In the genomic region with DNA sequence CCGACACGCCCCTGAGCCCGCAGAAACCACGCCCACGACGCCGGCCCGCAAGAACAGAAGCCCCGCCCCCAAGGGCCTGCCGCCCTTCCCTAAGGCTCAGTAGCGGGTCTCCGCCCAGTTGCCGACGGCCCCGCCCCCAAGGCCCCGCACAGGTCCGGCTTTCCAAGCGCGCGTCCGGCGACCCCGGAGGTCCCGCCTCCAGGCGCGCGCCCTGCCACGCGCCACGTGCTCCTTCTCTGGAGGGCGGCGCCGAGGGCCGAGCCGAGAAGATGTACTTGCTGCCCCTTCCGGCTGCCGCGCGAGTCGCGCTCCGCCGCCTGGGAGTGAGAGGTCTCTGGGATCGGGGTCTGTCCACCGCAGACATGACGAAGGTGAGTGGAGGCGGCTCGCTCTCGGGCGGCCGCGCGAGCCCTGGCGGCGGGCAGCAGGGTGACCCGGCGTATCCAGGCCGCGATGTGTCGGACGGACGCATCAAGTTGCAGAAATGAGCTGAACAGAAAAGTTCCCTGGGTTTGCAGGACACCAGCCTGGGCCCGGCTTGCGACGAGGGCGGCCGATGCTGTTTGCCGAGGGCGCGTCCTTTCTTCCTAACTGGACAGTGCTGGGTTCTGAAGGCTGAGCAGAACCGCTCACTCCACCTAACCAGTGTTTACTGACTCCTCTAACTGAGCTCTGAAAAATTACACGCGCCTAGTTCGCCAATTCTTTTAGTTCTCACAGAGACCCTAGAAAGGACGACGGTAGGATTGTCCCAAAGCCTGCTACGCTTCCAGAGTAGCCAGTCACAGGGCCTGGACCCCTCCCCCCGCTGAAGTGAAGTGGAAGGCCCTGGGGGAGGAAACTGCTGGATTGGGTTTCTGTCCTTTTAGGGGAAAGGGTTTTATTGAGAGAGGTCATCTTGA, we compare ENCODE assay signal across 8 mouse cellular contexts. TPM values are rescaled to one million over a fixed set of nuclear protein-coding genes. Genes with fewer than 3 reads are reported as not detected.
DNase-seq lines count a peak whose midpoint lies in the region; ATAC-seq lines count a peak whose summit lies in the region.

TSS of gene Lap3 (plus strand) at position 184 of the 902 bp plus-strand sequence.

- H3K4me3 ChIP-seq in hindbrain, embryonic 12.5 days, result peak within 1 kb of the TSS; percentile 63

- H3K4me1 ChIP-seq in hindbrain, embryonic 12.5 days, result 0 out of 2 replicates have a peak, but pooled peaks cover 11% of the 10 kb centered on the region

- peak within 1 kb of the TSS; percentile 73 for H3K9ac ChIP-seq in hindbrain, embryonic 12.5 days

- peak; percentile 96 for ATAC-seq in hindbrain, embryonic 12.5 days (ENCODE audit: low FRiP score)

- peak; percentile 99 for DNase-seq in Muller cell, postnatal 12 days (ENCODE audit: inconsistent ontology term)
- DNase-seq in cerebellum, adult 9-11 months, result peak; percentile 98
- DNase-seq in frontal cortex, postnatal 10 days (ENCODE audit: low spot score in 2 of 2), result peak; percentile 96 to 98
- DNase-seq in layer of hippocampus, postnatal 14 days (ENCODE audit: low spot score in 2 of 2), result peak; percentile 95 to 98
- DNase-seq in lung, postnatal 14 days, result peak; percentile 100
- DNase-seq in retina, adult 2 months (ENCODE audit: low read depth, low spot score), result peak; percentile 90
- peak; percentile 98 for DNase-seq in thymus, postnatal 36 days

- H3K27me3 ChIP-seq in hindbrain, embryonic 12.5 days, result peaks cover 3% of the 10 kb centered on the region; the same call in 1 of the 2 replicates

- peaks cover 5% of the 10 kb centered on the region for H3K36me3 ChIP-seq in hindbrain, embryonic 12.5 days

- WGBS in hindbrain, embryonic 12.5 days, result under 1% methylated on average over 76 of the region's 78 CpGs

- no peaks in the 10 kb centered on the region for H3K9me3 ChIP-seq in hindbrain, embryonic 12.5 days (replicated peaks)

- peak within 1 kb of the TSS; percentile 35; the same call in 1 of the 2 replicates for H3K27ac ChIP-seq in hindbrain, embryonic 12.5 days

- peak within 1 kb of the TSS; percentile 70 for H3K4me2 ChIP-seq in hindbrain, embryonic 12.5 days (replicated peaks)

RNA-seq across cellular contexts. Expression of gene Lap3, which starts in this region (rescaled TPM):
- 57.3 and 58.8 TPM in 2 replicates for polyA plus RNA-seq in hindbrain, embryonic 12.5 days (2016; fragmentation: Nextera tagmentation; extraction: Ambion mirVana)
- 10 to 100 TPM; 45.8 to 51.5 TPM for total RNA-seq in layer of hippocampus, postnatal 14 days (2021)

Comparison
In these comparisons a context has a peak if more than half of its experiments do, and no peak if none do; other contexts are left out.
1. Peak in every context shown above with its lines: DNase-seq, ATAC-seq, H3K4me3 ChIP-seq and H3K27ac ChIP-seq.